Mouse (Mus musculus): ENCODE measurements around the gene Slc44a5. TPM values are rescaled to one million over a fixed set of nuclear protein-coding genes. Genes with fewer than 3 reads are reported as not detected.
A peak's percentile ranks its signal among the peaks of the same experiment; 100 is the strongest.
"Not testable (repeated sequence)": the region's sequence is repeated elsewhere in the genome, so short reads cannot be mapped to it uniquely, and the experiment has no call there.

The Slc44a5 gene
- total RNA-seq, 2 experiments from 2014 or later = 0.78 to 1.4 TPM

- DNase-seq = no peak
These were observed 120.6 kb downstream of the Slc44a5 start for GRCm38 (mm10) chr3:154093745-154094322.

DNA sequence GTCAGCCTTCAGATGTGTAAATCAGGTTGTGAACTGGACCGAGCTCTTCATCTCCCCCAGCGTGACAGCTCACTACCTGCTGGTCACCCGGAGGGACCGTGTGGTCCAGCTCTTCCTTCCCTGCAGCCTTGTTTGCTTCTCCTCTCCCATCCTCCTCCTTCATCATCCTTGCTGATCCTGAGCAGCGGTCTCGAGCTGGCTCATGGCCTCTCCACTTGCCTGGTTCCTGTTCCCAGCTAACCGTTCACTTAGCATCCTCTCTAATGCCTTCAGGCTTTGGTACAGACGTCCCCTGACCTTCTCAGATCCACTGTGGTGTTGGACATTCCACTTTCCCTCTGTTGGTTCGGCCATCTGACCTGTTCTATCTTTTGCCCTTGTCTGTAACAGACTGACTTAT lies 128.4 kb downstream of the Slc44a5 start:
- no peak for DNase-seq

GRCm38 (mm10) chr3:154110528-154110927 lies 137.3 kb downstream of the Slc44a5 start:
- DNase-seq = no peak

- no peak for DNase-seq
These were observed 138.0 kb downstream of the Slc44a5 start for GRCm38 (mm10) chr3:154111221-154111620.

DNA sequence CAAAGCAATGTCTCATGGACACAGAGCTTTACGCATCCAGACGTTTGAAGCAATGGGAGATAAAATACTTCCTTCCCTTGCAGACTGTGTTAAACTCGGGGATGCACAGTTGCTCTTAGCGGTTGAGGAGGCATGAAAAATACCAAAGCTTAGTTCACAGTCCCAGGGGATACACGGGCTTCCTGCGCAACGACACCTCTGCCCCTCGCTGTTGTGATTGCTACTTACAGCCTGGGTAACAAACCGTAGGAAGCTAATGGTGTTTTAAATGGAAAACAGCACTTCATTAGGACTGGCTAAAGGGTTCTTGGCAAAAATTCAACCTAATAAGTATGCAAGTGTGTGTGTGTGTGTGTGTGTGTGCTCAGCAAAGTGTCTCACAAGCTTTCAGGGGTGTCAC lies 141.8 kb downstream of the Slc44a5 start:
- no peak for DNase-seq

- DNase-seq = no peak
These were observed 142.2 kb downstream of the Slc44a5 start for GRCm38 (mm10) chr3:154115478-154115877.

DNA sequence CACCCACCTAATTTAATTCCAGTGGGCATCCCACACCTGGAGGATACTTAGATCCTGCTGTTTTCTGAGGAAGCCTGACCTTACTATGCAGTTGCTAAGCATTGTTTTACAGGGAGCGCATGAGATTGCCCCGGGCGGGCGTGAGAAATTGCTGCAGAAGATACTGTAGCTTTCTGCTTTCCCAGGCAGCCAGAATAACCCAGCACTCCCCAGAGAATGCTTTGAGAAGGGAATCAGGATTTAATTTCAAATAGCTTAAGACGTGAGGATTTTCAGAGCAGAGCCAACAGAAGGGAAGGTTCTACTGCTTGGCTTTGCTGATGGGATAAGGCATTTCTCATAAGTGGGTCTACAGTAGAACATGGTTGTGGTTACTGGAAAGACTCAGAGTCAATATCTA lies 142.8 kb downstream of the Slc44a5 start:
- no peak for DNase-seq

GRCm38 (mm10) chr3:154118992-154119603 lies 145.9 kb downstream of the Slc44a5 start:
- no peak for DNase-seq

DNA sequence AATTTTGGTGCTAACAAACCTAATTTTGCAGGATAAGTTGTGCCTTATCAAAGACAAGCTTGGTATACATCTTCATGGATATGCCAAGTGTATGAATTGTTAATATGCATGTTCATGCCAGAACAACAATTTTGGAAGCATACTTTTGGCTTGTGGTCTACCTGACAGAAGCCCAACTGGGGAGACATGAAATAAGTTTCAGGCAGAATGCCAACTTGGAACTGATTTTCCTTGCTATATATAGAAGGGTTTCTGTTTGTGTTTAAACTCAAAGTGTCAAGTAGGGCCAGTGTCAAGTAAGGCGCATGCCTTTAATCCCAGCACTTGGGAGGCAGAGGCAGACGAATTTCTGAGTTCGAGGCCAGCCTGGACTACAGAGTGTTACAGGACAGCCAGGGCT lies 149.3 kb downstream of the Slc44a5 start:
- no peak for DNase-seq

GRCm38 (mm10) chr3:154124890-154125575 lies 151.8 kb downstream of the Slc44a5 start:
- DNase-seq = no peak

DNA sequence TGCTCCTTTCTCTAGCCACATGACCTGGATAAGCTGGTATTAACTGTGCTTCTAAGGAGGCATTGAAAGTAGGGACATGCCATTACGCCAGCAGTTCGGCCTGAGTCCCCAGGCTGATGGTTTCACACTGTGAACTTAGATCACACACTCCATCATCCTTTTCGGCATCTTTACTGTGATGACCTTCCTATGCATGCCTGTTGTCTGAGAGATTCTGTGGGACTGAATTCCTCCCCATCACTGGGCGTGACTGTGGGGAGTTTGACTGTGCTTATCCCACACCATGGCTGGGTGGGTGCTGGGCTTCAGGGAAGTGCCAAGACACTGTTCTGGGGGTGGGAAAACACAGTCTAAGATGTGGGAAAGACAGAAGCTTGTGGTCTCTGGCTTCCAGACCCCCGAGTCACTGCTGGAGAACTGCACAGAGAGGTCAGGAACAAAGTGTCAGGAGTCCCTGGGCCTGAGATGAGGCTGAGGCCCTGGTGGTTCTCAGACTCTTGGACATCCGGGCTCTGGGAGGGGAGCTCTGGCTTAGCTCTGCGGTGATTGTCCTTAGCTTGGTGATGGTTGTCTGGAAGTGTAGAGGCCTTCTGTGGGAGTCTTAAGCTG lies 152.6 kb downstream of the Slc44a5 start:
- no peak for DNase-seq

- DNase-seq = no peak
These were observed 154.0 kb downstream of the Slc44a5 start for GRCm38 (mm10) chr3:154127246-154127645.

DNA sequence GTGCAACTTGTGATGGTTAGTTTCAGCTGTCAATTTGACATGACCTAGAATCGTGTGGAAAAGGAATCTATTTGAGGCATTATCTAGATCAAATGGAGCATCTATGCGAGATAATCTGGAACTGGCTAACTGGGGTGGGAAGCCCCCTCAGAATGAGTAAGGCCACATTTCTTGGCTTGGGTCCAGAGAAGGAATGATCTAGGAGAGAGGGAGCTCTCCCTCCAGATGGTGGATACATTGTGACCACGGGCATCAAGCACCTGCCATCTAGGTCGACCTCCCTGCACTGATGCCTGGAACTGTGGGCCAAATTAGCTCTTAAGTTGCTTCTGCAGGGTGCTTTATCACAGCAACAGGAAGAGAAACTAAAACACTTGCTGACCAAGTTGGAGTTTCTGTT lies 155.8 kb downstream of the Slc44a5 start:
- DNase-seq = no peak

DNA sequence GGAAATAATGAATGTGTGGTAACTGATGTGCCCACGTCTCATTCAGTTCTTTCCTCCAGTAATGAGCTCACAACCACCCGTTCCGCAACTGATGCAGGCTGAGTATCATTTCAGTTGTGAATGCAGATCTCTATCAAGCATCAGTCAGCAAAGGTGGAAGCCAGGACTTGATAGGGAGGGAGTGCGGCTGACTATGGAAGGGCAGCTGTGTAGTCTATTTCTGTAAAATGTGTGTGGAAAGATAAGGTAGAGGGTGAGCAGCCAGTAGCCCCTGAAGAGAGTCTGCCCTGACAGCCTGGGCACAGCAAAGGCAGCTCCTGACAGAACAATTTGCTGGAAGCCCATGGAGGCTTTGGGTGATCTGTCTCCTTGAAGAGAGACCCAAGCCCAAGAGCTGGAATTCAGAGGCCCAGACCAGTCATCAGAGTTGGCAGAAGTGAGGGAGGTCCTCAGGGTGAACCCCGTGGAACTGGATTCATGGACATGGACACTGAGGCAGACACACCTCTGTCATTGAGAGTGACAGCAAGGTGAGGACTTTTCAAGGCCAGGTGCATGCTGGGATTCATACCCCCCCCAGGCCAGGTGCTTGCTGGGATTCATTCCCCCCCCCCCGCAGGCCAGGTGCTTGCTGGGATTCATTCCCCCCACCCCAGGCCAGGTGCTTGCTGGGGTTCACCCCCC lies 157.3 kb downstream of the Slc44a5 start:
- no peak for DNase-seq

DNA sequence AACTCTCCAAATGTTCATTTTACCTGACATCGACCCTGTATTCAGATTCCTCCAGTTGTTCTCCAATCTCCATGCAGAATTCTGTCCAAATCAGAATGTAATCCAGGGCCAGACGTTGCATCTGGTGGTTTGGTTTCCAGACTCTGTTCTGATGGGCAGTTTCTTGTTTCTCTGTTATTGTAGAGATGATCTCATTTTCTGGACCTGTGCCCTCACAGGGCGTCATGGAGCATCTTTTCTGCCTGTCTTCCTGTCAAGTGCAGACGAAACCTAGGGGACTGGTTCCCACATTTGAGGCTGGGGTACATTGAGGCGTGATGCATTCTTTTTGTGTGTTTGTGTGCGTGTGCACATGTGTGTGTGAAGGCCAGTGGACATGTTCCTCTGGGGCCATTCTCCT lies 160.8 kb downstream of the Slc44a5 start:
- peak; percentile 33 for DNase-seq

DNA sequence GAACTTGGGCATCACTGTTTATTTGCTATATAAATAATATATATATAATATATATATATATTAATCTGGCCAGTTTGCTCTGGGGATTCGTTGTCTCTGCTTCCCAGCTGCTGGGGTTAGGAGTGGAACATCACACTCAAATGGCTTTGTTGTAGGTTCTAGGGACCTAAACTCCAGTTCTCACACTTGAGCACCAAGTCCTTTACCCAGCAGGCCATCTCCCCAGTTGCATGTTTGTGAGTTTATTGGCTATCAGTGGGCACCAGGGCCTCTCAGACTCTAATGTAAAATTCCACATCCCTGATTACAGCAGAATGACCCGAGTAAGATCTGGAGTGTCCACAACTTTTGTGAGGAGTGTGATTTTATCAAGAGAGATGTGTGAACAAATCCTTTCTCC lies 161.5 kb downstream of the Slc44a5 start:
- DNase-seq = no peak

- no peak for DNase-seq
These were observed 163.3 kb downstream of the Slc44a5 start for GRCm38 (mm10) chr3:154136501-154136900.

DNA sequence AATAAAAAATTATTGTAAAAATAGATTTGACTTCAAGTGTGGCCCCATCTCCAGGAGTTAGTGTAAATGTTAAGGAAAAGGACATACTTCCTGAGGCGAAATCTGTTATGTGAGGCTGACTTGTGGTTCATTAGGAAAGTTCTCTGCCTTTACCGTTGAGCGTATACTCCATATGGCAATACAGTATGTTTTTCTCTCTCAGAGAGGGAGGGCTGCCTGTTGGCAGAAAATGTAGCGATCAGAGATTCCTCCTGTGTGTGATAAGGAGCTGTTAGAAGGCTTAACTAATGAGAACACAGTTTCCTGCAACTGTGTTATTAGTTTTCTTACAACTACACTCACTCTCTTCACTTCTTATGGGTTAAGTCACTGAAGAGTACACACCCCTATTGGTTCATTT lies 168.1 kb downstream of the Slc44a5 start:
- no peak for DNase-seq

DNA sequence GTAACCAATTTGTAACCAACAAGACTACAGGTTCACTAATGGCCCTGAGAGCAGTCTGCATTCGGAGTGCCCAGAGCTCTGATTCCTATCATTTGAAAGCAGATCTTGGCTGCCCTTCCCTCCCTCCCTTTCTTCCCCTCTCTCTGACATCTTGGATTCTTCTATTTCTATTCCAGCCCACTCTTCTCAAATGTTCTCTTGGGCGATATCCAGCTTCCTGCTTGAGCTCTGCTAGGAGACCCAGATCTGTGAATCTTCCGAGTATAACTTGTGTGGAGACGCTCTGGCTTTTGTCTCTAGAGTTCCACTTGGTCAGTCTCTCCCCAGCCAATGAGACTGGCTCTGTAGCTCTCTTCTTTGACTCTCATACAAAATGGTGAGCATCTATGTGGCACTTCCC lies 169.4 kb downstream of the Slc44a5 start:
- DNase-seq = no peak

DNA sequence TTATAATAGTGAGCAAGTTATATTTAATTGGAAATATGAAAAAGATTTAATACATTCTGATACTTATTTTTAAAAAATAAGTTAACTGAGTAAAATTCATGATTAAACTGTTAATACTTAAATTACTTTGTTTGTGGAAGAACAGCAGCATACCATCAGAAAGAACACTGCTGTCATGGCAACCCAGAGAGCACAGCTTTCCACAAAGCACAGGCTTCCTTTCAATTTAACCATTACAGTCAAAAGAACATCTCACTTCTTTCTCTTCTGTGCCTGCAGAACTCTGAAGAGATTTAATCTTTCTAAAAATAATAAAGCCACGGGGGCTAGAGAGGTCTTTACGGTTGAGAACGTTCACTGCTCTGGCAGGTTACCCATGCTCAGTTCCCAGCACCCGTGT lies 172.5 kb downstream of the Slc44a5 start:
- DNase-seq = no peak

DNA sequence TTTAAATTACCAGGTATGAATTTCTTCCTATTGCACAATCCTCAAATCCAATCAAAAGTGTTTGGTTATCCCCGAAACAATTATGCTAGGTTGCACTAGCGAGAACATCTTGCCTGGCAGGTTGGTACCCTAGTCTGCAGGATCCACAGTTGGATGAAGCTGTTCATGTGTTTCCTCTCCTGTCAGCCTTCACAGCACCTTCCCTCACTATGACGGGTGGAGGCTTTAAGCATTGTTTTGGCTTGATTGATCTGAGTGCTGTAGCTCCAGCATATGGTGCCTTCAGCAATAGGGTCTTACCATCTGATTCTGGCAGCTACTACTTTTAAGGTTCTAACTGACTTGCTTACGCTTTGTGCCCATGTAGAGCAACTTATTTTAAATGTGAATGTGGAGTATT lies 176.5 kb downstream of the Slc44a5 start:
- DNase-seq = no peak

DNA sequence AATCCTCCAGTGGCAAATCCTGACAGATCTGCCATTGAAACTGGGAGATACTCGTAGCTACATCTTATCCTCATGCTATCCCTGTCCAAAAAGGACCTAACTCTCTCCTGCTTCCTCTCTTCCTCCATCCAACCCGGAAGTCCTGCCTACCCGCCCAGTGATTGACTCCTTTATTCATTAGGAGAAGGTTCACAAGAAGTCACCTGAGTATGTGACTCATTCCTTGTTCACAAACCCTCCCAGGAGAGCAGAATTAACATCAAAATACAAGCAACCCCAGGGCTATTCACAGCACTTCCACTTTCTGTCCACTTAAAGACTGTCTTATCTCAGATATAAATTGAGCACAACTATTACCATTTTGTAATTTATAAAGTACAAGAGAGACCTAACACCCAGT lies 180.3 kb downstream of the Slc44a5 start:
- not testable (repeated sequence) for DNase-seq

DNA sequence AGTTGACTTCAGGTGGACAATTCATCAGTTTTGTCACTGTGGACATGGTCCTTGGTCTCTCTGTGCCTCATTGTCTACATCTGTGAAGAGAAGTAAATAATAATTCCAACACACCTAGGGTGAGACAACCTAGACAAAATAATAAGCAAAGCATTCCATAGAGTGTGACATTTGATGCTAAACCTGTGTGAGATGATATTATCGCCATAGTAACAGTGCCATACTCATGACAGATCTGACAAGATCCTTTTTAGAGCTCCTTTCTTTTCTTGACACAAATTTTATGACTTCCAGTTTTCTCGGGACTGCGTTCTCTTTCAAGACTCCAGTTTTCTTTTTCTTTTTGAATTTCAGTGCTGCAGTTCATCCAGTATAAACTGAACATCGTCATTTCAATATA lies 192.6 kb downstream of the Slc44a5 start:
- no peak for DNase-seq

Data from gastrocnemius, postnatal 10 days (tissue).